Mouse (Mus musculus) intestine, embryonic 14.5 days (tissue): ENCODE results near the gene Lrrn4. TPM values are rescaled to one million over a fixed set of nuclear protein-coding genes. Genes with fewer than 3 reads are reported as not detected.
A peak's percentile ranks its signal among the peaks of the same experiment; 100 is the strongest.

Source experiments
- ATAC-seq: fragments of 200-750 bp; cut with Nextera tagmentation; replicated peaks from 2 replicates; pipeline ENCODE4 v1.8.0; 2017; ENCODE audit warnings: low read depth, moderate number of reproducible peaks, moderate TSS enrichment, moderate library complexity; ENCODE audit not compliant: low FRiP score, low TSS enrichment
- DNase-seq: peaks from one replicate; pipeline ENCODE4 v3.0.0-alpha.2; 2018; ENCODE audit warnings: low spot score
- H3K27ac ChIP-seq: fragments of 300-500 bp; sonication (generic); 2 replicates; pipeline ENCODE4 v1.5.1; 2014; ENCODE audit warnings: low read depth, mild to moderate bottlenecking, control low read depth
- H3K27me3 ChIP-seq: fragments of 300-500 bp; sonication (generic); replicated peaks from 2 replicates; pipeline ENCODE4 v1.6.1; 2014; ENCODE audit warnings: low read length, control low read depth; ENCODE audit not compliant: control insufficient read depth, insufficient read depth
- H3K36me3 ChIP-seq: fragments of 300-500 bp; sonication (generic); 2 replicates; pipeline ENCODE4 v1.6.1; 2014; ENCODE audit warnings: low read length, control low read depth; ENCODE audit not compliant: control insufficient read depth, insufficient read depth
- H3K4me1 ChIP-seq: fragments of 300-500 bp; sonication (generic); replicated peaks from 2 replicates; pipeline ENCODE4 v1.6.1; 2014; ENCODE audit warnings: low read length, control low read depth, mixed read lengths; ENCODE audit not compliant: control insufficient read depth, insufficient read depth
- H3K4me2 ChIP-seq: fragments of 300-500 bp; sonication (generic); 2 replicates; pipeline ENCODE4 v1.6.1; 2014; ENCODE audit warnings: low read length
- H3K4me3 ChIP-seq: fragments of 300-500 bp; sonication (generic); 2 replicates; pipeline ENCODE4 v1.5.1; 2014; ENCODE audit warnings: low read depth, low read length, control low read depth, mixed read lengths
- H3K9ac ChIP-seq: fragments of 300-500 bp; sonication (generic); 2 replicates; pipeline ENCODE4 v1.6.1; 2014; ENCODE audit warnings: mild to moderate bottlenecking, low read length
- H3K9me3 ChIP-seq: fragments of 300-500 bp; sonication (generic); 2 replicates; pipeline ENCODE4 v1.6.1; 2016; ENCODE audit warnings: low read length, control low read depth; ENCODE audit not compliant: control insufficient read depth
- WGBS: fragments of 180-500 bp; shearing (Covaris S2); extraction: QIAGEN DNeasy Blood & Tissue Kit; methylation state at CpG from one replicate; pipeline ENCODE4 v1.1.7; 2014; 5-methylcytosine and 5-hydroxymethylcytosine counted together
- polyA plus RNA-seq: library from polyadenylated mRNA; unstranded; fragments of >200 nt; fragmentation: Nextera tagmentation; extraction: Ambion mirVana; gene quantifications from 2 replicates; pipeline ENCODE4 v1.2.1, GENCODE M21; 2014

The Lrrn4 gene
- 13.1 and 13.2 TPM in 2 replicates for polyA plus RNA-seq

- peak within 1 kb of the TSS; percentile 75 for H3K4me2 ChIP-seq
- H3K4me3 ChIP-seq, result peak within 1 kb of the TSS; percentile 39
- H3K9ac ChIP-seq, result no peak within 1 kb of the TSS
- H3K9me3 ChIP-seq, result no peaks in the 10 kb centered on the region
- DNase-seq (peak; percentile 50), ATAC-seq (no peak)
- WGBS, result 13% methylated on average over 12 of the region's 12 CpGs
- H3K27ac ChIP-seq, result no peak within 1 kb of the TSS
- H3K36me3 ChIP-seq, result no peaks in the 10 kb centered on the region
- peaks cover 14% of the 10 kb centered on the region for H3K4me1 ChIP-seq
- peaks cover 27% of the 10 kb centered on the region for H3K27me3 ChIP-seq
Measured at GRCm38 (mm10) chr2:132880844-132881645, at the start of gene Lrrn4. TSS of gene Lrrn4 (minus strand) at chr2:132880891.

- 63% methylated on average over 2 of the region's 2 CpGs for WGBS
- Histone ChIP-seq H3K4me1 (no peaks in the 10 kb centered on the region), H3K36me3 (no peaks in the 10 kb centered on the region), H3K4me2 (no peak overlapping the region), H3K4me3 (no peak overlapping the region), H3K9ac (no peak overlapping the region), H3K9me3 (peaks cover 3% of the 10 kb centered on the region), H3K27me3 (no peaks in the 10 kb centered on the region), H3K27ac (no peak overlapping the region)
- ATAC-seq, result no peak
- DNase-seq, result no peak
Measured at GRCm38 (mm10) chr2:132928999-132929398, 48.3 kb upstream of the Lrrn4 start.

GRCm38 (mm10) chr2:132927871-132928270 is 47.2 kb upstream of the Lrrn4 start:
- no peak for DNase-seq
- 55% methylated on average over 2 of the region's 2 CpGs for WGBS
- H3K9me3 ChIP-seq, result peaks cover 3% of the 10 kb centered on the region

GRCm38 (mm10) chr2:132927298-132927697 is 46.6 kb upstream of the Lrrn4 start:
- Histone ChIP-seq H3K9me3 (peaks cover 3% of the 10 kb centered on the region), H3K4me1 (no peaks in the 10 kb centered on the region), H3K27me3 (no peaks in the 10 kb centered on the region), H3K4me3 (no peak overlapping the region), H3K4me2 (no peak overlapping the region), H3K9ac (no peak overlapping the region), H3K27ac (no peak overlapping the region), H3K36me3 (no peaks in the 10 kb centered on the region)
- DNase-seq (no peak), ATAC-seq (no peak)
- WGBS, result 72% methylated on average over 2 of the region's 2 CpGs

More at GRCm38 (mm10) chr2:132927871-132928270, 47.2 kb upstream of the Lrrn4 start:
- no peaks in the 10 kb centered on the region for H3K4me1 ChIP-seq
- no peak overlapping the region for H3K4me2 ChIP-seq
- H3K36me3 ChIP-seq, result no peaks in the 10 kb centered on the region
- no peak for ATAC-seq
- H3K27me3 ChIP-seq, result no peaks in the 10 kb centered on the region
- H3K9ac ChIP-seq, result no peak overlapping the region
- no peak overlapping the region for H3K27ac ChIP-seq
- H3K4me3 ChIP-seq, result no peak overlapping the region

- ATAC-seq (peak; percentile 87), DNase-seq (no peak)
- H3K4me3 ChIP-seq, result no peak overlapping the region
- H3K4me2 ChIP-seq, result no peak overlapping the region
- no peaks in the 10 kb centered on the region for H3K27me3 ChIP-seq
- no peaks in the 10 kb centered on the region for H3K9me3 ChIP-seq
- no peaks in the 10 kb centered on the region for H3K36me3 ChIP-seq
- peak overlapping the region; percentile 81 for H3K27ac ChIP-seq
- H3K4me1 ChIP-seq, result no peaks in the 10 kb centered on the region
- H3K9ac ChIP-seq, result no peak overlapping the region
- WGBS, result 38% methylated on average over 8 of the region's 8 CpGs
Measured at GRCm38 (mm10) chr2:132923290-132924085, 42.8 kb upstream of the Lrrn4 start.

GRCm38 (mm10) chr2:132922076-132922873 is 41.6 kb upstream of the Lrrn4 start:
- Histone ChIP-seq H3K9ac (no peak overlapping the region), H3K27ac (peak overlapping the region; percentile 81)
- 66% methylated on average over 9 of the region's 9 CpGs for WGBS

GRCm38 (mm10) chr2:132914785-132915184 is 34.1 kb upstream of the Lrrn4 start:
- WGBS, result 82% methylated on average over 1 of the region's 1 CpGs
- DNase-seq (no peak), ATAC-seq (no peak)
- H3K27ac ChIP-seq, result no peak overlapping the region
- no peak overlapping the region for H3K4me3 ChIP-seq
- H3K9ac ChIP-seq, result no peak overlapping the region
- H3K27me3 ChIP-seq, result no peaks in the 10 kb centered on the region
- H3K9me3 ChIP-seq, result no peaks in the 10 kb centered on the region
- H3K4me1 ChIP-seq, result no peaks in the 10 kb centered on the region
- H3K36me3 ChIP-seq, result no peaks in the 10 kb centered on the region
- no peak overlapping the region for H3K4me2 ChIP-seq

More at GRCm38 (mm10) chr2:132922076-132922873, 41.6 kb upstream of the Lrrn4 start:
- no peak overlapping the region for H3K4me2 ChIP-seq
- ATAC-seq (peak; percentile 84), DNase-seq (peak; percentile 81)
- H3K4me3 ChIP-seq, result no peak overlapping the region
- no peaks in the 10 kb centered on the region for H3K9me3 ChIP-seq
- no peaks in the 10 kb centered on the region for H3K36me3 ChIP-seq
- no peaks in the 10 kb centered on the region for H3K4me1 ChIP-seq
- H3K27me3 ChIP-seq, result no peaks in the 10 kb centered on the region

- Histone ChIP-seq H3K4me1 (no peaks in the 10 kb centered on the region), H3K4me3 (no peak overlapping the region), H3K27me3 (no peaks in the 10 kb centered on the region), H3K36me3 (no peaks in the 10 kb centered on the region), H3K4me2 (no peak overlapping the region), H3K9ac (no peak overlapping the region), H3K9me3 (no peaks in the 10 kb centered on the region), H3K27ac (no peak overlapping the region)
- 29% methylated on average over 8 of the region's 8 CpGs for WGBS
- DNase-seq (no peak), ATAC-seq (no peak)
Measured at GRCm38 (mm10) chr2:132906763-132907162, 26.1 kb upstream of the Lrrn4 start.
